Mouse (Mus musculus) subcutaneous adipose tissue, adult 2 months (tissue): Measurements from ENCODE around the gene Taf1. TPM values are rescaled to one million over a fixed set of nuclear protein-coding genes. Genes with fewer than 3 reads are reported as not detected.

Experiments
- polyA plus RNA-seq: library from polyadenylated mRNA; depleted of rRNA; stranded (reverse); fragments of >200 nt; gene quantifications from 2 replicates; pipeline ENCODE4 v1.2.3, GENCODE M21; 2012; ENCODE audit warnings: low replicate concordance; rRNA removed

Gene Taf1
- polyA plus RNA-seq: 3.9 and 7.9 TPM in 2 replicates

DNA sequence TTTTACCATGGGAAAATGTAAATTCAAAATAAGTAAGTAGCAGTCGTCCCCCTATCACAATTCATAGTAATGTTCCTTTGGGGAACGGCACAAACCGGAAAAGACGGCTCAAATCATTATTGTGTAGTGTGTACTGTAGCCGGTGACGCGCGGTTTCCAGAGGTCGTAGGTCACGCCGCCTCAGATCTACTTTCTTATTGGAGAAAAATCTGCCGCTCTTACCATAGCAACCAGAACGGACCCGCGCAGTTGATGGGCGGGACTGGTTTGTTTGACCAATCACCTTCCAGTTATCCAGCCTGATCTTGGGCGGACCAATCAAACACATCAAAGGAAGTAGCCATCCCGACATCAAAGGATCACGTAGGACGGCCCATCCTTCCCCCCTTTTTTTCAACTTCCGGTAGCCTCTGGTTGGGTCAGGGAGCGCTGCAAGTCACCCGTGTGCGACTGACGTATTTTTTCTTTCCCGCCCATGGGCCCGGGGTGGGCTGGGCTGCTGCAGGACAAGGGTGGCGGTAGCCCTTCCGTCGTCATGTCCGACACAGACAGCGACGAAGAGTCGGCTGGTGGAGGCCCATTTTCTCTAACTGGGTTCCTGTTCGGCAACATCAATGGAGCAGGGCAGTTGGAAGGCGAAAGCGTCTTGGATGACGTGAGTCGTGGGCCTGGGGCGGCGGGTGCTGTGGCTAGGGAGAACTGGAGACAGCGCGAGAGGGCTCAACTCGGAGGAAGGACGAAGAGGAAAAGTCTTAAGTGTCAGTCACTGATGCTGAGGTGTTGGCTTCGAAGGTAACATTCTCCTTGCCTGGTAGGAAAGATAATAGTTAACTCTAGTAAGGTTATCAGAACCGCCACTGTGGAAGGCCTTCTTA lies at the start of gene Taf1:
Gene Taf1, plus strand, starts transcription at position 388 of the 875 bp plus-strand sequence.

DNA sequence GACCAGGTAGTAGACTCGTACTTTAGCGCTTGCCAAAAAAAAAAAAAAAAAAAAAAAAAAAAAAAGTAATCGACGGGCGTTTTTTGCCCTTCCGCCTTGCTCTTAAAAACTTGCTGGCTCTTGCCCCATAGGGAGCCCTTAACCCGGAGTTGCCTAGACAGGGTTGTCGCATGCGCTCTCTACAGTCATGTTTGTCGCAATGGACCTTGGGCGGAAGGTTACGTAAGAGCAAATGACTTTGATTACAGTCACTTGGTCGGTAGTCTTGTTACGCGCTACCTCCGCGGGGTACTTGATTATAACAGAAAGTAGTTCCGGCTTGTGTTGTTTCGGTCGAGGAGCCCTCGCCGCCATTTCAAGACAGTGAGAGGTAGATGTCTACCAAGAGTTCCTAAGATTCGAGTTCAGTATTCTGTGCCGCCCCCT lies 107.2 kb downstream of the Taf1 start, which contains the start of gene Ogt:
Gene Ogt, plus strand, starts transcription at position 320 of the 426 bp plus-strand sequence.

Other genes with a start within 250 kb of the Taf1 start
- gene Nlgn3, start 233.6 kb upstream of the Taf1 start, polyA plus RNA-seq: 0.20 and 2.4 TPM in 2 replicates
- gene Gjb1, start 156.4 kb upstream of the Taf1 start, polyA plus RNA-seq: 1.9 TPM in 1 of 2 replicates, not detected in the other
- 26.1 and 52.2 TPM in 2 replicates for gene Zmym3, start 111.9 kb upstream of the Taf1 start, polyA plus RNA-seq
- gene Nono, start 103.4 kb upstream of the Taf1 start, polyA plus RNA-seq: 86.8 and 191 TPM in 2 replicates
- gene Itgb1bp2, start 83.6 kb upstream of the Taf1 start, polyA plus RNA-seq: 0.17 and 0.66 TPM in 2 replicates
- gene Ogt, start 107.3 kb downstream of the Taf1 start, polyA plus RNA-seq: 109 and 153 TPM in 2 replicates
- gene Cxcr3, start 201.5 kb downstream of the Taf1 start, polyA plus RNA-seq: 4.6 and 7.3 TPM in 2 replicates